Mouse (Mus musculus) thymus, postnatal 0 days (tissue): Measurements from ENCODE around the gene Tgfbr3l. TPM values are rescaled to one million over a fixed set of nuclear protein-coding genes. Genes with fewer than 3 reads are reported as not detected.

Source experiments
- DNase-seq: peaks from one replicate; pipeline ENCODE4 v3.0.0-alpha.2; 2015; ENCODE audit warnings: low spot score
- polyA plus RNA-seq: library from polyadenylated mRNA; unstranded; fragments of >200 nt; fragmentation: Nextera tagmentation; extraction: Ambion mirVana; gene quantifications from 2 replicates; pipeline ENCODE4 v1.2.1, GENCODE M21; 2015

Gene Tgfbr3l
- polyA plus RNA-seq, 1 experiment from 2014 or later, result 4.0 TPM

DNA sequence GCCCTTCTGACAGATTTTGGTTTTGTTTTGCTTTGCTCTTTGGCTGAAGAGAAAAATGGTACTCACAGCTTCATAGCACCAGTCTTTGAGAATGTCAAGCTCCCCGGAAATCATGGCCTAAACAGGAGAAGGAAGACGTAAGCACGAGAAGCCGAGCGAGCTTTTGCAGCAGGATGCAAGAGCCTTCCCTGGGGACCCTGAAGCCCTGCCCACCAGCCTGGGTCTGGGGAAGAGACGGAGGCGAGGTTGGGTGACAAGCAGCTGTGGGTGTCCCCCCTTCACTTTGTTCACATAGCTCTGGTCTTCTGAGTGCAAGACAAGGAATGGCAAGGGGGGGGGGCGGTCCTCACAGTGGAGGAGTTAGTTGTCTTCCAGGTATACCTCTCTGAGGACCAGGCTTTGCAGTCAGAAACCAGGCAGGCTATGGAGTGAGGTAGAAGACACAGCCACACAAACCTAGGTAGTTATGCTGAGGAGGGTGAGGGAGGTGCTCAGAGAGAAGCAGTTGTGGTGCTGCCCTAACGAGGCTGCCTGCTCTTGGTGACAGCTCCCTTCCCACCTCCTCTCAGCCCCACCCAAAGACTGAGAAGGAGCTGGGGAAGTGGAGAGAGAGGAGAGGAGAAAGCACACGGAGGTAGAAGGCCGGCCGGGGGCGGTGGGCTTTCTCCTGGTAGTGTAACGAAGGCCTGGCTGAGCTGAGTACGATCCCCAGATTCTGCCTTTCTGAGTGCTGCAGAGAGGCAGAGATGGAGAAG, 17.3 kb downstream of the Tgfbr3l start:
- DNase-seq, result no peak

DNA sequence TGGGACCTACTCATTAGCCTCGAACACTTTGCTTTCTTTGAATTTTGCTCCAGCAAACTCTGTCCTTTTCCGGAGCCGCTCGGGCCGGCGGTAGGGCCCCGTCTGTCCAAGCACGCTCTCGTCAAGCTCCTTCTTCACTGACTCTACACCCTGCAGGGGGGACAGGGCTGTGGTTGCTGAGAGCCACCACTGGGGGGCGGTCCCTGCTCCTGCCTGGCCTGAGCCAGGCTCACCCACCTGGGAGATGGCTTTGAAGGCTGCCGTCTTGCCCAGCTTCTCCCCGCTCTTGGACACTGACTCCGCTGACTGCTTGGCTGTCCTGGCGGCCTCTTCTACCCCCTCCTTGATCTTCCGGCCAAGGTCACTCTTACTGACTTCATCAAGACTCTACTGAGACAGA, 19.6 kb downstream of the Tgfbr3l start:
- peak; percentile 13 for DNase-seq

DNA sequence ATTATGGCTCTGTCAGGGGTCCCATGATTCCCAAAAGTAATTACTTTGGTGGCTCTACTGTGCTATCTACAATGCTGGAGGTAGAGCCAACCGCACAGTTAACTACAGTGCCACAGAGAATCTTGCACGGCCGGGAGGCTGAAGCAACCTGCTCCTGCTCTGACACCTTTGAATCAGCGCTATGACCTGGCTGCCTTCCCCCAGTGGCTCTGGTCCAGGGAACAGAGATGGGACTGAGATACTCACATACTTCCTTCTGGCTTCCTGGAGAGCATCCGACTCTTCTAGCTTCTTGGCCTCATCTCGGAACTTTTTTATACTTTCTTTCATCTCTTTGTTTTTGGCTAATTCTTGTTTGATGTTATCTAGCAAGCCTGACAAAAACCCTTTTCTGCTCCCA, 21.6 kb downstream of the Tgfbr3l start:
- DNase-seq, result no peak

DNA sequence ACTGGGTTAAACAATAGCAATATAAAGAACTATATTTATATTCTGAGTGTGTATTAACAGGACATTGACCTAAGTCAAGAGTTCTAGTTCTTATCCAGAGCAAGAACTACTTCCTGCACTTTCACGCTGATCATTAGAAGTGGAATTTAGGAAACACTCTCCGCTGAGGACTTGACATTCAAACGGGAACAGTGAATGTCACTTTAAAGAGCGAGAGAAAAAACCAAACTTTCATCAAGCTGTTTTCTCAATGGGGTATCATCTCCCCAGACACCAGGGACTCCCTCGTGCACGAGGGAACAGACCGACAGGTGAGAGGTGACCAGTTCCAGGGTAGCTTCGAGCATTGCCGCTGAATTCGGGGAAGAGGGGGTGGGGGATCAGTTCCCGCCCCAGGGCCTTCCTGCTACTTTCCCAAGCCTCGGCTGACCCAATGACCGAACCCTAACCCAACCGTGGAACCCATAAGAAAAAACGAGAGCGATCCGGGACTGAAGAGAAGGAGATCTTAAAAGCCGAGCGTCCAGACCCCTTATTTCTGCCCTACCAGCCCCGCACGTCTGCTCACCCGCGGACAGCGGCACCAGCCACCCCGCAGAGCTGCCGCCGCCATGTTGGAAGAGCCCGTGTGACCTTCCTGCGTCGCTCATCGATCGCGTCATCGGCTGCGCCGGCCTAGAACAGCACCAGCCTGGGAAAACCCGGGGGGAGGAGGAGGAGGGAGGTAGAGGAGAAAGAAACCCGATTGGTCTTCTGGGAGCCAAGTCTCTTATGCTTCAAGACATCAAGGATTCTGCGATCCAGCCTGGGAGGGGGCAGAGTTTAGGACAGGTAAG, 27.5 kb downstream of the Tgfbr3l start, which contains the start of gene Timm44:
TSS of gene Timm44 (minus strand) at position 639 of the 836 bp plus-strand sequence.
- peak; percentile 93 for DNase-seq

DNA sequence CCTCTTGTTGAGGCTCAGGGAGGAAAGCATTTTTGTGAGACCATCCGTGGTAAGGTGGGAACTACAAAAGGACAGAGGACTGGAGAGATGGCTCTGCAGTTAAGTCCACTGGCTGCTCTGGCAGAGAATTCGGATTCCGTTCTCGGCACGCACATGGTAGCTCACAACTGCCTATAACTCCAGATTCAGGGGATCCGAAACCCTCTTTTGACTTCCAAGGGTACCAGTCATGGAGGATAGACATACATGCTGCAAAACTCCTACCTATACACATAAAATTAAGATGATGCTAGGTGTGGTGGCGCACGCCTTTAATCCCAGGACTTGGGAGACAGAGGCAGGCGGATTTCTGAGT, 28.1 kb downstream of the Tgfbr3l start:
- DNase-seq, result no peak

DNA sequence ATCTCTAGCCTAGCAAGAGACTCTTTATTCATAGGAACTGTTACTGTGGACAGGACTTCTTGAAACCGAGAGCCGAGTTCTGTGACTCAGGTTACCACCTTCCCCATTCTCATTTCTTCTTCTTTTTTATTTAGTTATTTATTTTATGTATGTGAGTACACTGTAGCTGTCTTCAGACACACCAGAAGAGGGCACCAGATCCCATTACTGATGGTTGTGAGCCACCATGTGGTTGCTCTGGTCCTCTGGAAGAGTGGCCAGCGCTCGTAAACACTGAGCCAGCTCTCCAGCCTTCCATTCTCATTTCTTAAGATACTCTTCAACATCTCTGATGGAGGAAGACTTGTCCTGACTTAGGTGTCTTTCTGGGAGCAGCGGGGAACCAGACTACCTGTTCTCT, 44.7 kb downstream of the Tgfbr3l start:
- DNase-seq, result no peak

DNA sequence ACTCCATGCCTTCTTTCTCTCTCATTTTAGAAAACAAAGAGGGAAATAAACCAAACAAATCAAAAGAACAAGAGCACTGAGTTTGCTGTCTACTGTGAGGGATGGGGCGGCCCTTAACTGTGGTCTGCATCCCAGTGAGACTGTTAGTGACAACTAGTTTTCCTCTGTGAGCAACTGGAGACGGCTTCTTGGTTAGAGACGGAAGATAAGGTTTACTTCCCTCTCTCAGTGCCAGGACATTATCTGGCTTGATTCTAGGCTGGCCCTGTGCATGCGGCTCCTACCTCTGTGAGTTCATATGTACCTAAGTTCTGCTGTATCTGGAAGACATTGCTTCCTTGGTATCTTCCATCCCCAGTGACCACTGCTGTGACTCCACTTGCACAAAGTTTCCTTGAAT, 49.8 kb downstream of the Tgfbr3l start:
- DNase-seq, result no peak

Other genes starting within 250 kb of the Tgfbr3l start
- 0.45 and 0.83 TPM in 2 replicates for gene Cd209f, start 142.4 kb upstream of the Tgfbr3l start, polyA plus RNA-seq
- gene Cd209g, start 114.1 kb upstream of the Tgfbr3l start, polyA plus RNA-seq, result 0.12 TPM in 1 of 2 replicates, not detected in the other
- 18.1 and 22.5 TPM in 2 replicates for gene Evi5l, start 81.6 kb upstream of the Tgfbr3l start, polyA plus RNA-seq
- gene Prr36, start 30.8 kb upstream of the Tgfbr3l start, polyA plus RNA-seq, result 0.42 and 0.46 TPM in 2 replicates
- gene Lrrc8e, start 21.4 kb upstream of the Tgfbr3l start, polyA plus RNA-seq, result 0.85 and 0.91 TPM in 2 replicates
- gene Map2k7, start 9.5 kb upstream of the Tgfbr3l start, polyA plus RNA-seq, result 33.3 and 35.4 TPM in 2 replicates
- gene Gm49320, start 9.3 kb upstream of the Tgfbr3l start, polyA plus RNA-seq, result 0.21 and 0.26 TPM in 2 replicates
- gene Snapc2, start 4.9 kb downstream of the Tgfbr3l start, polyA plus RNA-seq, result 34.5 and 36.4 TPM in 2 replicates
- gene Ctxn1, start 11.1 kb downstream of the Tgfbr3l start, polyA plus RNA-seq, result 8.5 and 8.7 TPM in 2 replicates
- gene Timm44, start 27.7 kb downstream of the Tgfbr3l start, polyA plus RNA-seq, result 49.3 and 50.6 TPM in 2 replicates
- gene Ccl25, start 77.0 kb downstream of the Tgfbr3l start, polyA plus RNA-seq, result 811 and 840 TPM in 2 replicates
- gene Elavl1, start 77.2 kb downstream of the Tgfbr3l start, polyA plus RNA-seq, result 209 and 236 TPM in 2 replicates
- gene Cers4, start 244.8 kb downstream of the Tgfbr3l start, polyA plus RNA-seq, result 7.1 and 7.4 TPM in 2 replicates